Mouse (Mus musculus) thymus, postnatal 10 days (tissue): ENCODE measurements around the gene Mthfd2.
A peak's percentile ranks its signal among the peaks of the same experiment; 100 is the strongest.
"Not testable (repeated sequence)": the region's sequence is repeated elsewhere in the genome, so short reads cannot be mapped to it uniquely, and the experiment has no call there.

Experiments
- DNase-seq, 2 experiments: peaks; one replicate each; pipeline ENCODE4 v3.0.0; 2021; ENCODE audit warnings: low spot score in 2 of 2

Gene Mthfd2

GRCm38 (mm10) chr6:83325525-83326393, at the start of gene Mthfd2, which contains the start of gene Mob1a:
Mthfd2 (minus strand) TSS chr6:83325908.
Mob1a (plus strand) TSS chr6:83326016.
- peak; percentile 90 to 92 for DNase-seq

- DNase-seq = no peak
Measured at GRCm38 (mm10) chr6:83373704-83374300, 48.1 kb upstream of the Mthfd2 start.

GRCm38 (mm10) chr6:83371350-83371749, 45.6 kb upstream of the Mthfd2 start:
- no peak for DNase-seq

- no peak for DNase-seq
Measured at GRCm38 (mm10) chr6:83370316-83370965, 44.7 kb upstream of the Mthfd2 start.

- no peak for DNase-seq
Measured at GRCm38 (mm10) chr6:83363075-83363474, 37.4 kb upstream of the Mthfd2 start.

GRCm38 (mm10) chr6:83361523-83362248, 36.0 kb upstream of the Mthfd2 start:
- DNase-seq = no peak

- DNase-seq = no peak
Measured at GRCm38 (mm10) chr6:83357436-83357835, 31.7 kb upstream of the Mthfd2 start.

- DNase-seq = peak; percentile 49 to 90
Measured at GRCm38 (mm10) chr6:83356569-83357138, 30.9 kb upstream of the Mthfd2 start.

- no peak for DNase-seq
Measured at GRCm38 (mm10) chr6:83354856-83355781, 29.4 kb upstream of the Mthfd2 start.

- DNase-seq = no peak
Measured at GRCm38 (mm10) chr6:83352666-83353410, 27.1 kb upstream of the Mthfd2 start.

GRCm38 (mm10) chr6:83351490-83352160, 25.9 kb upstream of the Mthfd2 start:
- no peak for DNase-seq

- DNase-seq = no peak
Measured at GRCm38 (mm10) chr6:83350851-83351405, 25.2 kb upstream of the Mthfd2 start.

- no peak for DNase-seq
Measured at GRCm38 (mm10) chr6:83350172-83350571, 24.5 kb upstream of the Mthfd2 start.

GRCm38 (mm10) chr6:83349274-83349958, 23.7 kb upstream of the Mthfd2 start:
- DNase-seq = peak; percentile 86 to 97

GRCm38 (mm10) chr6:83348873-83349272, 23.2 kb upstream of the Mthfd2 start, which contains the start of gene Bola3:
Bola3 (plus strand) TSS chr6:83349147.
- DNase-seq = no peak

GRCm38 (mm10) chr6:83347916-83348315, 22.2 kb upstream of the Mthfd2 start:
- DNase-seq = no peak

GRCm38 (mm10) chr6:83345285-83345684, 19.6 kb upstream of the Mthfd2 start:
- not testable (repeated sequence) for DNase-seq

GRCm38 (mm10) chr6:83342957-83343356, 17.2 kb upstream of the Mthfd2 start:
- DNase-seq = no peak
